Mouse (Mus musculus): ENCODE results near the gene Slc43a2.

The Slc43a2 gene

GRCm38 (mm10) chr11:75530845-75531373 is 585 bp upstream of the Slc43a2 start:
- peak; percentile 61 for DNase-seq

GRCm38 (mm10) chr11:75532340-75533277 is 1.1 kb downstream of the Slc43a2 start:
- peak; percentile 71 for DNase-seq

- peak; percentile 53 for DNase-seq
Measured at GRCm38 (mm10) chr11:75533314-75534015, 2.0 kb downstream of the Slc43a2 start.

- DNase-seq = no peak
Measured at GRCm38 (mm10) chr11:75534286-75535033, 3.0 kb downstream of the Slc43a2 start.

- DNase-seq = no peak
Measured at GRCm38 (mm10) chr11:75535106-75535795, 3.8 kb downstream of the Slc43a2 start.

GRCm38 (mm10) chr11:75536255-75537024 is 4.9 kb downstream of the Slc43a2 start:
- no peak for DNase-seq

- DNase-seq = peak; percentile 52
Measured at GRCm38 (mm10) chr11:75537025-75537414, 5.5 kb downstream of the Slc43a2 start.

- DNase-seq = peak; percentile 74
Measured at GRCm38 (mm10) chr11:75537491-75538183, 6.1 kb downstream of the Slc43a2 start.

GRCm38 (mm10) chr11:75538184-75538969 is 6.9 kb downstream of the Slc43a2 start:
- DNase-seq = peak; percentile 52

GRCm38 (mm10) chr11:75538970-75539299 is 7.4 kb downstream of the Slc43a2 start:
- DNase-seq = peak; percentile 58

GRCm38 (mm10) chr11:75540209-75540608 is 8.7 kb downstream of the Slc43a2 start:
- no peak for DNase-seq

GRCm38 (mm10) chr11:75540710-75541581 is 9.5 kb downstream of the Slc43a2 start:
- DNase-seq = peak; percentile 65

- no peak for DNase-seq
Measured at GRCm38 (mm10) chr11:75544713-75545112, 13.2 kb downstream of the Slc43a2 start.

GRCm38 (mm10) chr11:75546057-75546456 is 14.6 kb downstream of the Slc43a2 start:
- no peak for DNase-seq

GRCm38 (mm10) chr11:75549658-75550111 is 18.2 kb downstream of the Slc43a2 start:
- no peak for DNase-seq

GRCm38 (mm10) chr11:75550200-75550946 is 18.9 kb downstream of the Slc43a2 start:
- DNase-seq = no peak

GRCm38 (mm10) chr11:75551321-75551720 is 19.8 kb downstream of the Slc43a2 start:
- no peak for DNase-seq

- DNase-seq = no peak
Measured at GRCm38 (mm10) chr11:75551961-75552441, 20.5 kb downstream of the Slc43a2 start.

Measured in thymus, postnatal 4 days (tissue).